Mouse (Mus musculus) right cerebral cortex, postnatal 14 days (tissue): ENCODE data around the gene 4930447C04Rik.

Experiments used
- DNase-seq: peaks from one replicate; pipeline ENCODE4 v3.0.0; 2022

4930447C04Rik gene

GRCm38 (mm10) chr12:72940071-72940821 is at the start of gene 4930447C04Rik:
Gene 4930447C04Rik, minus strand, starts transcription at chr12:72940774.
- peak; percentile 6 for DNase-seq

DNA sequence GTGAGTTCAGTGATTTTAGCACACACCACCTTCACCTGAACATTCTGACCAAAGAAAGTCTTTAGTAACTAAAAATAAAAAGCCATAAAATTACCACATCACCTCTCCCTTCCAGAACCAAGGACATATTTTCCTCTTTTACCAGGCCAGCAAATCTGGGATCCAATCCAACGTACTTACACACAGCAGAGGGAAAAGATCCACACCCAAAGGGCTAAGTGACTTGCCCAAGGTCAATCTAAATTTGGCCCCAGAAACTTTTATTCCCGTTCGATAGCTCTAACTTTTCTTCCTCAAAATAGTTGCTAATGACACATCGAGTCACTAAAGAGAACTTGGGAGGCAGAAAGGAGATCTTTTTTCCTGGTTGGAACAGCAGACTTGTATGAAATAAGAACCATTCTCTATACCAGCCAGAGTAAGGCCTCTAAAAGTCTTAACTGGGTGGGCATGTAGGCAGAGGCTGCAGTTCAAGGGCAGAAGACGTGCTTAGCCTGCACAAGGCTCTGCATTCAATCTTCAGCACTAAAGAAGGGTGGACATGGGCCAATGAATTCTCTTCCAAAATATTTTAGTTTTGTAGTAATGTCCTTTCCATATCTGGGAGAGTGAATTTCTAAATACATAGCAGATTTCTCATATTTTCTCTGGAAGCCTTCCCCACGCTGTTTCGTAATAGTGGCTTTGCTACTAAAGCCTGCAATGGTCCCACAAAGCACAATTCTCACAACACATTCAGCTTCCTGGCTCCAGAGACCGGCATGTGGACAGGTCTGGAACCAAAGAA is 42.7 kb upstream of the 4930447C04Rik start:
- DNase-seq: no peak

- no peak for DNase-seq
These were observed 42.0 kb upstream of the 4930447C04Rik start for GRCm38 (mm10) chr12:72982616-72983015.

DNA sequence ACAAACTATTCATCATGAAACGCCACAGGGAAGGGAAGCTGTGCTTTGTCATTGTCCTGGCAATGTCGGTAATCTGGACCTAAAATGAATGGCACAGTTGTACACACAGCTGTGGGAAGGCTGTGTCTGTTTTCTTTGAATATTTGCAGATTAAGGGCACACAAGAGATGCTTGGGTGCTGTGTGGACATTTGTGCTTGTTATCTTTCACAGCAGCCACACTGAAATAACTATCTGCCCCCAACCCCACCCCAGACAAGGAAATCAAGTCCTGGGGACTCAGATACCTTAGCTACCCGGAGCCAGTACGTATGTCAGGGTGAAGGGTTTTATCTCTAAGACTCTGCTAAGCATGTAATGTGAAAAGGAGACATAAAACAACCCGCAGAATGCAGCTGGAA is 38.7 kb upstream of the 4930447C04Rik start:
- no peak for DNase-seq

DNA sequence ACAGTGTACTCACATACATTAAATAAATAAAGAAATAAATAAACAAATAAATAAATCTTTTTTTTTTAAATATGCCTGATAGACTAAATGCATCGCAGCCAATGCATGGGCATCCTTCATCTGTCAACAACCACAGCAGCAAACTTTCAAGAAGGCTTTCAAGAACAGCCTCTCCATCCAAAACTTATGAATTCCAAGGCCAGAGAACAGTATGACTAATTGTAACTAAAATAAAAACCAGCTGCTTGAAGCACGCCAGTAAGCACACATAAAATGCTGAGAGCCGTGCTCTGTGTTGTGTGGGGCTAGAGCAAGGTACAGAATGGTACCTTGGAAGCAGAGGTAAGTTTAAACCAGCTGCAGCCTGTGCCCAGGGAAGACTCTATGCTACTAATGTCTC is 37.3 kb upstream of the 4930447C04Rik start:
- no peak for DNase-seq

DNA sequence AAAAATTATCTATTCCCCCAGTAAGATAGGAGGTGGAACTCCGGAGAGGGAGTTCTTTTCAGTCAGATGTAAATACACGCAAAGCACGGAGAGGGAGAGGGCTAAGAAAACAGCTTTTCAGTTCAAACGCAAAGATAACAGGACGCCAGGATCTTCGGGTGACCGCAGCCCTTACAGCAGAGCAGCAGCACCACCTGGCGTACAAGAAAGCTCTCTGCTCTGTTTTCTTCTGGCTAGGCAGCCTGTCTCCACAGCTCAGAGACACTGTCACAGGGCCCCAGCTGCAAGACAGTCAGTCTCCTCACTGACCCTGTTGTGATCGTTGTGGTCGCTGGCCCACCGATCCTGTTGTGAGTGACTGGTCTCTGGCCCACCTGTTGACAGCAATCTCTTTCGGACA is 36.1 kb upstream of the 4930447C04Rik start:
- DNase-seq: peak; percentile 73

GRCm38 (mm10) chr12:72976172-72976571 is 35.6 kb upstream of the 4930447C04Rik start:
- DNase-seq: no peak

DNA sequence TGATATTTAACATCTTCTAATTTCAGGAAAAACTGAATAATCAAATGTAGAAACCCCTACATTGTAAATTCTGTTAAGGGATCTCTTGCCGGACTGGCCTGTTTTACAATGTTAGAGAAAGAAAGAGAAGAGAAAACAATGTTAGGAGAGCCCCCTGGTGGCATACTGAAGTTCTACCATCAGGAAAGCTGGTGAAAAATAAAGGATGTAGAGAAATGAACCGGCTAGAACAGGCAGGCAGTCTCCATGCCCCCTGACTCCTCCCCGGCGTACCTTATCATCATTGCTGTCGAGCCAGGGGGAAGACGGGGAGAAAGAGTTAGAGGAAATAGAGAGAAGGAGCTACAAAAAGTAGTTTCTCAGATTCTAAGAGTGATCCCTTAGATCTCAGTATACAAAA is 32.6 kb upstream of the 4930447C04Rik start:
- peak; percentile 48 for DNase-seq

DNA sequence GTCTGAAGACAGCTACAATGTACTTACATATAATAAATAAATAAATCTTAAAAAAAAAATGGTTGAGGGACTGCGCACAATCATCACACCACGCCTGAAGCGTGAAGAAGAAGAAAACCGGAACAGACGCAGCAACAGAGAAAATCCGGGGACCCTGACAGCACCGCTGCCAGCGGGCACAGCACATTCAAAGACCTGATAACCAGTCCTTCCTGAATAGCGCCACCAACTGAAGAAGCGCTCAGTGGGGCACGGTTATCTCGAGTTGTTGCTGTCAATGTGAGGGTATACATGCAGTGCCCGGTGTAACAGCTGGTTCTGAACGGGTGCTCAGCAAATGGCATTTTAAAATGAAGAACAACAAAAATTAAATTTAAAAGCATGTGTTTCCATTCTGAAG is 30.0 kb upstream of the 4930447C04Rik start:
- no peak for DNase-seq

- DNase-seq: no peak
These were observed 27.0 kb upstream of the 4930447C04Rik start for GRCm38 (mm10) chr12:72967541-72967940.

DNA sequence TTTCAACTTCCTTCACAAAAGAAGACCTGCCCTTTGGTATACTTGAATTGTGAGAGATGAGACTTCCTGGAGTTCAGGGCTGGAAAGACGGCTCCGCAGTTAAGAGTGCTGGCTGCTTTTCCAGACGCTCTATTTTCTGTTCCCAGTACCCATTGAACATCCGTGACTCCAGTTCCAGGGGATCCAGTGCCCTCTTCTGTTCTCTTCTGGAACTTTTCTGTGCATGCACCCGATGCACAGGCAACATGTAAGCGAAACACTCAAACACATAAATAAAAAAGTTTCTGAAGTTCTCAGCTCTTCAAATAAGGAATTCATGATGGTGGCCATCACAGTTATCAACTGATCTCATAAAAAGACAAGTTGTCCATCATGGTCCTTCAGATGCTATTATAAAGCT is 22.2 kb upstream of the 4930447C04Rik start:
- DNase-seq: no peak

DNA sequence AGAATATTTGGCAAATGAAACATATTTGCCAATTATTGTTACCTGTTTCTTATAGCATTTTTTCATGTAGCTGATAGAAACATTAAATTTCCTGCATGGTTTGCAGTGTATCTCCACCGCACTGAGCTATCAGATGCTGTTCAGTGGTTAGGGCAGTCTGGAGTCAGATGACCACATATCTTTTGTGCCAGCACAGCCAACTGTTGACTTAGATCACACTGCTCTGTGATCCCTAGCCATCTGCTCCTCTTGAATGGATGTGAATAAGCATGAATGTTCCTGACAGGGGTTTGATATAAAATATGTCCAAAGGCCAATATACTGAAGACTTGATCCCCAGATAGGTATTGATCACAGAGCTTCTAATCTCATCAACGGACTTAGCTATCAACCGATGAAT is 17.9 kb upstream of the 4930447C04Rik start:
- DNase-seq: no peak

DNA sequence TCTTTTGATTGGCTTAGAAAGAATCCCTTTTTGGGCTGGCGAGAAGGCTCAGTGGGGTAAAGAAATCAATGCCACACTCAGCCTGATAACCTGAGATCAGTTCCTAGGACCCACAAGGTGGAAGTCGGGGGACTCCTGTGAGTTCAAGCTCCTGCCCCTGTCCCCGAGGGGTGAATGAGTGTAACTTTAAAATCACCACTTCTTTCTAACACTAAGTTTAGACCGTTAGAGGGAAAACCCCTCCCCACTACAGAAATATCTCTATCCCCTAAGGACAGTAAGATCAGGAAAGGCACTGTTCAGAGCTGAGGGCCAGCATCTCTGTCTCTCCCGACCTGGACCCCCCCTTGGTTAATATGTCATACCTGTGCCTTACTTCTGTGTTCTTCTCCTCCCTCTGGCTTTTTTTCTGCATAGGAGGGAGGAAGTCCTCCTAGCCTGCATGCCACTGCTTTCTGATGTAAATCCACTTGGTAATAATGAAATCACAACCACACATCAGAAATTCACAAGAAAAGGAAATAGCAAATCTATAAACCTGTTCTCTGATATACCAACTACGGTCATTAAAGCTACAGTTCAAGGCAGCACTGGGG is 17.4 kb upstream of the 4930447C04Rik start:
- DNase-seq: no peak

DNA sequence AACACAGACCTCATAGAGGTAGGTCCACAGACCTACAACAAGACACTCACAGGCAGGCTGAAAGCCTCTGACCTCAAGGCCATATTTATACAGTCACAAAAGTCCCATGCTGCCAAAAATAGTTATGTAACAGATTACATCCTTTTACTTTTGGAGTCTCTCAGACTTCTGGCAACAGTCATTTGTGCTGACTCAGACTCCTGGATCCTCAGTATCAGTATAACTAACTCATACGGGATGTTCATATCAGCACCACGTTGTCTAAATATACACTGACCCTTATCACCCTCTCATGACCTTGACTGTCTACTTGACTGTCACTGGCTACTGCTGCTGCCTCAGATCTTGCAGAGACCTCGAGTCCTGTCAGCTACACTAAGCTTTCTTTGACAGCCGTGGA is 14.3 kb upstream of the 4930447C04Rik start:
- no peak for DNase-seq

DNA sequence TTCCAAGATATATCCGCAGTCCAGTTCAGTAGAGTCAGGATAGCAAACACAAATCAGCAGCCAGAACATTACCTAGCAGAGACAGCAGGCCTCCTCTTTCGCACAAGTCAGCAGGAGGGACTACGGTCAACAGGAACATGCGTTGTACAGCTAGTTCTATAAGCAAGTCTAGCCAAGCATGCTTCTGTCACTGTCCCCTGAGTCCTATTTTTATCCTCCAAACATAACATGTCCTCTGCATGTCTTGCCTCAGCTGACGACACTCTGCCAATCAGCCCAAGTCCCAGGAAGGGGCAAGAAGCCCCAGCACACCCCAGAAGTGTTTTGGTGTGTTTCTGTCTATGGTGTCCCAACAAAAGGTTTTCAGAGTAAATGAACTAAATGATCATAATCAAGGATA is 13.3 kb upstream of the 4930447C04Rik start:
- DNase-seq: no peak

DNA sequence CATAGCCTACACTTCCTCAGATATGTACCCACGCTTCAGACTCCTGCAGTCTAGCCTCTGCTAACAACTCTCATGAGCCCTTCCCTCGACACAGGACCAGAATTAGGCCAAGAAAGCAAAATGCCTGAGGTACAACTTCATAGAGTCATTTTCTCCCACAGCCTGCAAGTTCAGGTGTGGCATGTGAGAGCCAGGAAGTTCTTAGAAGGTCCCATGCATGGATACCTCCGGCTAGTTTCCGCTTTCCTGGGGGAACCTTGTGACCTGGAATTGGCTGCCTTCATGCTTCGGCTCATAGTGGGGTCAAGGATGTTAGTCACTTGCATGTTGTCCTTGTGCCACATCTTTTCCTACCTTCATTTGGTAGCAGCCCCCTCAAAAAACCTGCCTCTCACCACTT is 12.5 kb upstream of the 4930447C04Rik start:
- no peak for DNase-seq

DNA sequence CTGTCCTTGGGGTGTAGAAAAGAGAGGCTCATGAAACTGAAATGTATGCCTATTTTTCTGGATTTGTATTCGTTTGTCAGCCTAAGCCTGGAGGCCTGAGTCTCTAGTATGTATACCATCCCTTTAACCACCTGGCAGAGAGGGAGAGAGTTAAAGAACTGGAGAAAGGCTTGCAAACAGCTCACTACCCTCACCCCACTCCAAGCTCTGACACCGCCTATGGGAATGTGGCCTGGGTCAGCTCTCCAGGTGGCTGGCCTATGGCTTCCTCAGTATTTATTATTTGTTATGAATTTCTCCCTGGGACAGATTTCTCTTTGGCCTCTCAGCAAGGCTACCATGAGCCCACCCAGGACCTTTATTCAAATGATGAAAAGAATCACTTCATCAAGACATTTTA is 6.8 kb upstream of the 4930447C04Rik start:
- no peak for DNase-seq

DNA sequence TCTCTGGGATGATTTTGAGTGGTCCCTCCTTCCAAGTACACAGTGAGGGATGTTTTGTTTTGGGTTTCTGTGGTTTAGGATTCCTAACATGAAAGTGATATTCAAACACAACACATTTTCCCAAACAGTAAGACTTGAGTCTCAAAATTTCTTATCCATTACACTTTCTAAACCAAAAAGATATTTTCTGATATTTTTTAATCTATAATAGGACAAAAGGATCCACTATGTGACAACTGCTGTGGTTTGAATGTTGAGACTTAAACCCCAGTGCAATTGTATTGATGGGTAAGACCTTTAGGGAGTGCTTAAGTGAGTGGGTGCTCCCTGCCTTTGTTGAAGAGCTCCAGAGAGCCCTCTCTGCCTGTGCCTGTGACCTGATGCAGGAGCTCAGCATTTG is 6.2 kb upstream of the 4930447C04Rik start:
- DNase-seq: no peak

- no peak for DNase-seq
These were observed 5.5 kb upstream of the 4930447C04Rik start for GRCm38 (mm10) chr12:72946064-72946395.

- no peak for DNase-seq
These were observed 4.9 kb upstream of the 4930447C04Rik start for GRCm38 (mm10) chr12:72945301-72946063.

DNA sequence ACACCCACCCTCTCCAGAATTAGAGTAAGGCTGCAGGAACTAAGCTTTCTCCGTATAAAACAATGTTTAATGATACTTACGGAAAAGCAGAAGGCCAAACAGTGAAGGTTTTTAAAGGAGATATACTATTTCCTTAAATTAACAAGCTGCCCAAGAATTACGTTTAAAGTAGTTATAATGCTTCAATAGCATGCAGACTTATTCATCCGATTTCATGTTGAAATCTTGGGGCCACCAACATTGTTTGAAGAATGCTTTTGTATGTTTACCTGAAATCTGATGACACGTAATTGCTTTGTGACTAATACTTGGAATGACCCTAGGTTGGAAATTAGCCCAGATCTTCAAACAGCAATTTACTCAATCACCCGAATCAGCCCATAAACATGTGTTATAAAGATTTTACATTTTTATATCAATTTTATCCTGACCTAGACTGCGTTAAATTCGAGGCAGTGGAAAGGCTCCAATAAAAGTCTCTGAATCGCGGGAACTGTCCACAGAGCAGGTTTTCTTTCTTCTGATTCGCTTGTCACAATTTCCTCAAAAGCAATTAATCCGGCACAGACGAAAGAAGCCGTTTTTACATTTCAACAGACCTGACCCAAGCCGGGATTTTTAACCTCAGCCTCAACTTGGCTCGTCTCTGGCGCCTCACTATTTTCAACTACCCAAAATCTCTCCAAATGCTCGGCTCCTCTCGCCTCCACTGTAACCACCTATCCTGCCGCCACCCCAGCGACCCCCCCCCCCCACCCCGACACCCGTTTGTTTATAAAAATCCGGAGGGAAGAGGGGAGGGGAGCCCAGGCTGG is 4.0 kb upstream of the 4930447C04Rik start:
- DNase-seq: no peak

DNA sequence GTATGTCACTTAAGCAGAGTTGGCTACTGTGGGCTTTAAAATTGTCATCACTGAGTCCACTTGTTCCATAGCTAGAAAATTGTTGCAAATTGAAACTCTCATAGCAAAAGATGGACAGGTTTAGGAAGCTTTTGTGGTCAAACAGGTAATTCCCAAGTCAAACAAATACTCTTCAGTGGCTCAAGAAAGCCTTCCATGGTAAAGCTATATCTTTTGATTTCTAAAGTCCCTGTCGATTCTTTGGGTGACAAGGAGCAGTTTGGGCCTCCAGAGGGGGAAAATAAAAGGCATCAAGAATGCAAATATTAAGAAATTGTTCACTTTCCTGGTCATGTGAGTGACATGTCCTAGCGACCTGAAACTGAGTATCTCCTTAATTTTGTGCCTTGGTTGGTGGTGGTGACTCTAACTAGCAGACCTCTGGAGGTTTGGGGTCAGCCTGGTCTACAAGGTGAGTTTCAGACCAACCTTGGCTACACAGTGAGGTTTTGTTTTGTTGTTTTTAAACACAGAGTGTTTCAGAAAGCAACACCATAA is 3.1 kb upstream of the 4930447C04Rik start:
- no peak for DNase-seq
